Mouse (Mus musculus) frontal cortex, postnatal 14 days (tissue): ENCODE measurements around the gene Snrnp25.
"Not testable (repeated sequence)": the region's sequence is repeated elsewhere in the genome, so short reads cannot be mapped to it uniquely, and the experiment has no call there.

ENCODE experiments used
- DNase-seq, 2 experiments: peaks; one replicate each; pipeline ENCODE4 v3.0.0; 2022; ENCODE audit warnings: low spot score in 2 of 2

The Snrnp25 gene

GRCm38 (mm10) chr11:32194626-32195025 lies 10.6 kb upstream of the Snrnp25 start:
- DNase-seq = no peak

- DNase-seq = no peak
These were observed 9.2 kb upstream of the Snrnp25 start for GRCm38 (mm10) chr11:32195867-32196540.

GRCm38 (mm10) chr11:32196727-32197126 lies 8.5 kb upstream of the Snrnp25 start:
- DNase-seq = no peak

GRCm38 (mm10) chr11:32197766-32198165 lies 7.4 kb upstream of the Snrnp25 start:
- DNase-seq = no peak

DNA sequence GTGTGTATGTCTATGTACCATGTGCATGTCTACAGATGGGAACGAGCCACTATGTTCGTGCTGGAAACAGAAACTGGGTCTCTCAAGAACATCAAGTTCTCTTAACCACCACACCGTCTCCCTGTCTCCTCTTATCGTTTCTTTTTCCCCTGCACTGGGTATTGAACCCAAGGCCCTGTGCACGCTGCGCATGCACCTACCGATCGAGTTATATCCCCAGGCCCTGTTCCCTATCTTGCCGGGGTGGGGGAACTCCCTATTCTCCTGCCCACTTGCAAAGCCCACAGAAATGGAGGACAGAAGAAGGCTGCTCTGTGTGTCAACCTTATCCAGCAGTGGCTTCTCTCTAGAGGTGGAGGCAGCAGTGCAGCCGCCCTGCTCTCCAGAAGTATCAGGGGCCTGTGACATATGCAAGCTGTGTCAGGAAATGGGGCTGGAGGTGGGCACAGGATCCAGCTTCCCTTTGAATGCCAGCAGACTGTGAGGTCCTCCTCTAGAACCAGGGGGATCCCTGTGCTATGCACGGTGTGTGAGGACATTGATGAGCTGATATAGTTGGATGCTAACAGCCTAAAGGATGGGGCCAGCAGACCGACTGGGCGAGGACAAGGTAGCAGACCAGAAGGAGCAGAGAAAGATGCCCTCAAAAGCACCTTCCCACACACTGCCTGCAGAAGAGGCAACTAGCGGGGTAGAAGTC lies 6.8 kb upstream of the Snrnp25 start:
- no peak for DNase-seq

- DNase-seq = no peak
These were observed 6.0 kb upstream of the Snrnp25 start for GRCm38 (mm10) chr11:32199230-32199629.

GRCm38 (mm10) chr11:32200075-32200601 lies 5.1 kb upstream of the Snrnp25 start, which contains the start of gene Il9r:
Gene Il9r (minus strand): TSS chr11:32200279.
- DNase-seq = no peak

DNA sequence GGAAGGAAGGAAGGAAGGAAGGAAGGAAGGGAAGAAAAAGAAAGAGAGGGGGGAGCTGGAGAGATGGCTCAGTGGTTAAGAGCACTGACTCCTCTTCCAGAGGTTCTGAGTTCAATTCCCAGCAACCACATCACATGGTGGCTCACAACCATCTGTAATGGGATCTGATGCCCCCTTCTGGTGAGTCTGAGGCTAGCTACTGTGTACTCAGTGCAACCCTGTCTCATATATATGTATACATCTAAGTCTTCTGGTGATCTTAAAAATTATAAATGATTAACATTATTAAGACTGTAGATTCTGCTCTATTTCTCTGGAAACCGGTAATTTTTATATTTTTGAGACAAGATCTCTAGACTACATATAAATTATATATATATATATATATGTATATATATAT lies 4.2 kb upstream of the Snrnp25 start:
- not testable (repeated sequence) for DNase-seq

GRCm38 (mm10) chr11:32201922-32202685 lies 3.1 kb upstream of the Snrnp25 start:
- no peak for DNase-seq

GRCm38 (mm10) chr11:32210623-32211022 lies 5.4 kb downstream of the Snrnp25 start:
- DNase-seq = no peak

GRCm38 (mm10) chr11:32215372-32216162 lies 10.4 kb downstream of the Snrnp25 start:
- no peak for DNase-seq

DNA sequence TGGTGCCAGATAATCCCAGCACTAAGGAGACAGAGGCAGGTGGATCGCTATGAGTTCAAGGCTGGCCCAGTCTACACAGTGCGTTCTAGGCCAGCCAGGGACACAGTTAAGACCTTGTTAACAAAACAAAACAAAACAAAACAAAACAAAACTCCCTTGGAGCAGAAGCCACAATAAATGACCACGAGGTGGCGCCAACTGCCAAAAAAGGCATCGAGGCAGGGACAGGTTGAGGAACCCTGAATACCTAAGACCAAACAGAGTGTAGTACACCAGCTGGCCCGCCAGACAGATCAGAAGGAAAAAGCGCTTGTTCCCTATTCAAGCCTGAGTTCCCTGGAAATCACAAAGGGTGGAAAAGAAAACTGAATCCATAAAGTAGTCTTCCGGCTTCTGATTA lies 11.6 kb downstream of the Snrnp25 start:
- DNase-seq = no peak

DNA sequence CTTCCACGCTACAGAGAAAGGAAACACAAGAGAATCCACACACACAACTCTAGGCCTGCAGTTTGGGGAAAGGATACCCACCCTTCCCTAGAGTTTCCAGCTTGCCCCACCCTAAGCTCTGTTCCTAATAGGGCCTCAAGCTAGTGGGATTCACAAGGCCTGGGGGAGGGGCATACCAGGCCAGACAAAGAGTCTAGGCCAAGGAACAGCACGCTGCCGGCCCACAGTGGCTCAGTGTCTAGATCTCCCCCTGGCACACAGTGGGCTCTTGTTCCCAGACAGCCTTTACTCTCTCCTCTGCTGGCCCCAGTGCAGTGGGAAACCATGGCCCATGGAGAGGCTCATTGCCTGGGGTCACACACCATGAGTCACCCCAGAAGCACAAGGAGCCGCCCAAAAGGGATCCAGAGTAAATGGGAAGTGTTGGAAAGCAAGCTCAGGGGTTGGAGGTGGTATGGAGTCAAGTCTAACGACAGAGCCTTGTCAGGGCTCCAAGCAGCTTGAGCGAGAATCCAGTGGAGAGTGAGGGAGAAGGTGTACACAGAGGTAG lies 13.4 kb downstream of the Snrnp25 start:
- no peak for DNase-seq

GRCm38 (mm10) chr11:32219287-32219686 lies 14.1 kb downstream of the Snrnp25 start:
- DNase-seq = no peak

- DNase-seq = no peak
These were observed 15.5 kb downstream of the Snrnp25 start for GRCm38 (mm10) chr11:32220607-32221224.

DNA sequence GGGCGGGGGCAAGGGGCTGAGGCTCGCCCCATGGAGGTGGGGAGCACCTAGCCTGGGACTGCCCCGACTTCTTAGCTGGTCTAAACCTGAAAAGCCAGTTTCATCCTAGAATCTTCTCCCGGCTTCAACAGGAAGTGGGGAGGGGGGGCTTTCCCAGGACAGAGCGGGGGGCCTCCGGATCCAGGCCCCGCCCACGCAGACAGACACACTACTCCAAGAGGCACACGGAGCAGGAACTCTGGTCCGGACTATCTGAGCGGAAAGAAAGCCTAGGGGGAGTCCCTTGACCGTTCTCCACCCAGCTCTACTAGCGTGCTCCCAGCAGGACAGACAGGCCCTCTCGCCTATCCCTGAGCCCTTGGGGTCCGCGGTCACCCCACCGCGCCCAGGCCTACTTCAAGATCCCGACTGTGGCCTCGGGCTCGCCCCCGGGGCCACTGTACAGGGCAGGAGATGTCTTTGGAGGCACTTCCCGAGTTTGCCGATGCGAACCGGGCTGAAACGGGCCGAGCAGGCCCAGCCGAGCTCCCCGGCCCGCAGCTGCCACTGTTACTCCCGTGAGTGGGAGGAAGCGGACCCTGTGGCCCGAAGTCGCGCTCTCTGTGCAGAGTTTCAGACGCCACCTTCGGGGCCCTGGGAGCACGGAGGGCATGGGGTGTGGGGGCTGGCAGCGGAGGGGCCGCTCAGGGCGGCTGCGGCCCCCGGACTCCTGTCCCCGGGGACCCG lies 16.2 kb downstream of the Snrnp25 start:
- no peak for DNase-seq

- no peak for DNase-seq
These were observed 16.8 kb downstream of the Snrnp25 start, which contains the start of gene Rhbdf1 for GRCm38 (mm10) chr11:32221951-32222409. Gene Rhbdf1 (minus strand): TSS chr11:32222300.

- DNase-seq = no peak
These were observed 17.5 kb downstream of the Snrnp25 start for GRCm38 (mm10) chr11:32222570-32223194.

GRCm38 (mm10) chr11:32223297-32223967 lies 18.2 kb downstream of the Snrnp25 start:
- no peak for DNase-seq
